Mouse (Mus musculus) left cerebral cortex, adult 9 months (tissue): Measurements from ENCODE around the gene Lsamp.

Experiments
- DNase-seq, 2 experiments: peaks; one replicate each; pipeline ENCODE4 v3.0.0; 2022; ENCODE audit warnings: low spot score in 2 of 2

Gene Lsamp

GRCm38 (mm10) chr16:41764285-41764684 is 1780.1 kb downstream of the Lsamp start:
- peak in 1 of 2 experiments; percentile 23 for DNase-seq

GRCm38 (mm10) chr16:41771427-41772125 is 1787.4 kb downstream of the Lsamp start:
- DNase-seq: no peak

GRCm38 (mm10) chr16:41777586-41777985 is 1793.4 kb downstream of the Lsamp start:
- DNase-seq: no peak

GRCm38 (mm10) chr16:41785600-41785999 is 1801.4 kb downstream of the Lsamp start:
- peak in 1 of 2 experiments; percentile 27 for DNase-seq

GRCm38 (mm10) chr16:41786704-41787103 is 1802.5 kb downstream of the Lsamp start:
- DNase-seq: no peak

GRCm38 (mm10) chr16:41787146-41787545 is 1803.0 kb downstream of the Lsamp start:
- DNase-seq: no peak

GRCm38 (mm10) chr16:41790016-41790415 is 1805.9 kb downstream of the Lsamp start:
- no peak for DNase-seq

GRCm38 (mm10) chr16:41820369-41820768 is 1836.2 kb downstream of the Lsamp start:
- DNase-seq: no peak

- DNase-seq: no peak
Observed at GRCm38 (mm10) chr16:41826899-41827604, 1842.9 kb downstream of the Lsamp start.

GRCm38 (mm10) chr16:41827605-41827948 is 1843.4 kb downstream of the Lsamp start:
- DNase-seq: no peak

GRCm38 (mm10) chr16:41834637-41835036 is 1850.5 kb downstream of the Lsamp start:
- DNase-seq: no peak

GRCm38 (mm10) chr16:41835745-41836144 is 1851.6 kb downstream of the Lsamp start:
- no peak for DNase-seq

GRCm38 (mm10) chr16:41839751-41840404 is 1855.7 kb downstream of the Lsamp start:
- no peak for DNase-seq

- no peak for DNase-seq
Observed at GRCm38 (mm10) chr16:41846903-41847302, 1862.7 kb downstream of the Lsamp start.

GRCm38 (mm10) chr16:41871917-41872593 is 1887.9 kb downstream of the Lsamp start:
- DNase-seq: no peak

GRCm38 (mm10) chr16:41888546-41889165 is 1904.5 kb downstream of the Lsamp start:
- DNase-seq: no peak

GRCm38 (mm10) chr16:41900783-41901182 is 1916.6 kb downstream of the Lsamp start:
- peak; percentile 43 to 62 for DNase-seq

- peak in 1 of 2 experiments; percentile 29 for DNase-seq
Observed at GRCm38 (mm10) chr16:41903654-41904053, 1919.5 kb downstream of the Lsamp start.

- DNase-seq: no peak
Observed at GRCm38 (mm10) chr16:41912584-41913193, 1928.5 kb downstream of the Lsamp start.

GRCm38 (mm10) chr16:41913346-41913745 is 1929.2 kb downstream of the Lsamp start:
- DNase-seq: no peak

GRCm38 (mm10) chr16:41916342-41916741 is 1932.2 kb downstream of the Lsamp start:
- DNase-seq: no peak
